Mouse (Mus musculus) adrenal gland, postnatal 25 days (tissue): ENCODE measurements at regions not wholly inside any gene's neighbourhood (a gene's known extent, or its start where the extent isn't known, plus 50 kb on each side); places are given as distances from the start of the nearest gene placed in this dataset.
A peak's percentile ranks its signal among the peaks of the same experiment; 100 is the strongest.

Experiments
- DNase-seq: peaks from one replicate; pipeline ENCODE4 v3.0.0; 2021; ENCODE audit warnings: mixed read lengths

DNA sequence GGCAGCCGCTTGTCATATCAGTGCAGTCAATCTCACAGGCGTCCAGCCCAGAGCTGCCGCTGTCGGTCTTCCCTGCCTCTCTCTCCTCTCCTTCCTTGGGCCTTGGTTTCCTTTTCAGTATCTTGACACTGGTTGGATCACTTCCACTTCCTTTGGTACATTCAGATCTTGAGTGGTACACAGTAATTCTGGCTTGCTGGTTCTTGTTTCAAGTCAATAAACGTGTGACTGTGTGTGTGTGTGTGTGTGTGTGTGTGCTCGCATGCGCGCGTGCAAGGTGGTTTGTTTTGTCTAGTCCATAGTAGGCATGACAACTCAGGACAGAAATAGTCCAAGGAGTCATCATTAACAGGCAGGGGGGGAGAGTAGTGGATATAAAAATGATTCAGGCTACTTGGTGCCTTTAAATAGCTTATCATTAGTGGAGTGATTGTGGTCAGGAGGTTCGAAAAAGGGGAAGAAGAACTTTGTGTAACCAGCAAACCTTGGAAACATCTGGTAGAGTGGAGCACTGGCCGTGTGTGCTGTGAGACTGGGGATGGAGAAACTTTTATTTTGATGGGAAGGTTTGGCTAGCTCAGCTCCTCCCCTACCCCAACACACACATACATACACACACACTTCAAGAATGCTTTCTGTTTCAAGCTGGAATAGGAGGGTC lies 117.1 kb upstream of the Serp2 start:
- DNase-seq, result no peak

DNA sequence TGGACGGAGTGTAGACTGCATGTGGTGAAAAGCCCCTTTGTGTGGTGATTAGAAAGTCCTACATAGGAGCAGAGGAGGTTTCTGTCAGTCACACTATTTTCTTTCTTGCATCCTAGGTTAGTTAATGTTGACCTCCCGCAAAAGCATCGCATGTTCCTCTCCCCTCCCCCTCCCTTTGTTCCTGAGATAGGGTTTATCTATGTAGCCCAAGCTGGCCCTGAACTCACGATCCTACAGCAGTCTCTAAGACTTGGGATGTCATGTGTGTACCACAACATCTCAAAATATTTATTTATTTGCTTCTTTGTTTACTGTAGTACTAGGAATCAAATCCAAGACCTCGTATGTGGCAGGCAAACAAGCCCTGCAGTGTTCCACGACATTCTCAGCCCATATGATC lies 116.2 kb upstream of the Serp2 start:
- no peak for DNase-seq

DNA sequence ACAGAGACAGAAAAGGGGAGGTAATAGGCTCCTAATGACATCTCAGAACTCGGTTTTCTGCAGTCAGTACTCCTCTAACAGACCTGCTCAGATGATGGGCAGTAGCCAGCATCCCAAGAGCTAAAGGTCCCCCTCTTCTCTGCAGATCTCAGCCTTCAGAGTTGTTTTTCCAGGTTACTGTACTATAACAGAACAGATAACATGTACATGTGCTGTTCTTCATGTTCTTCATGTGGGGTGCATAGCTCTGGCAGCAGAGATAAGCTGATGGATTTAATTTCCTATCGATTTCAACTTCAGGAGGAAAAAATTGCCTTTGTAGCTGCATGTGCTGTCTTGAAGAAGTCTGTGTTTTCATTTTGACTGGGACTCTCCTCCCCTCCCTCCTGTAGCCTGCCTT lies 115.8 kb upstream of the Serp2 start:
- no peak for DNase-seq

DNA sequence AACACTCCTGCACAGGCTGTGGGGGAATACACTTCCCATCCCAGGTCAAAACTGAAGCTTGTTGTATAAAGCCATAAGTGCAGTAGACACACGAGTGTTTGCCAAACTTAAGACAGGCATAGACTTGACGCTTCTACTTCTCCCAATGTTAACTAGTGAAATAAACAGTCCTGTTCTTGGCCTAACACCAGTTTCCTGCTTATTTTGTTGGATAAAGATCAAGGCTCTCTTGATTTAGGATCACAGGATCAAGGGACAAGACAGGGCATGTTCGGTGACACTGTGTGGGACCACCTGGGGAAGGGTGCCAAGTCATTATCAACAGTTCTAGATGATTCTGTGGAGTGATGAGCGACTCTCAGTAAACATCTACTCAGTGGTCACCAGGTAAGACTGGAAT lies 114.3 kb upstream of the Serp2 start:
- no peak for DNase-seq

DNA sequence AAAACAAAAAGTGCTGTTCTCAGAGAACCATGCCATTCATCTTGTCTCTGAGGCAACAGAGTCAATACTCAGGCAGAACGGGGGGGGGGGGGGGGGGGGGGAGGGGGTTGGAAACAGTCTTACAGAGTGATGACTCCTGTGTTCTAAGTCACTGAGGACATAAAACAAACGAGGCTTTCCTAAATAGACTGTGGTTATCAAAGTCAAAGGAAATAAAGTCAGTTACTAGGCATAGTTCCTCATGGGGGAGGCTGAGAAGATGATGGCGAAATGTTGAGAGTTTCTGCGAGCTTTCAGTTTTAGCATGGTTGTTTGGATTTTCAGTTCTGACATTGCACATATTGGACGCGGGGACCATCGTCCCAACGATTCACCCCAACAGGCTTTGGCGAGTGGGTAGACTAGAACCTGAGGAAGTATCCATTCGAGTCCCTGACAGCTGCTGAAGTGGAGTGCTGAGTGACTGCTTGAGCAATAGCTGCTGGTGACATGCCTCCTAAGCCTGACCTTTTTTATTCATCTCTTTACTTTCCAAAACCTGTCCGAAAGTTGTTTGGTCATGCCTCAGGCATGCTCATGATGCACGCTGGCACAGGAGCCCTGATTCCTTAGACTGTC lies 109.2 kb upstream of the Serp2 start:
- DNase-seq, result no peak

DNA sequence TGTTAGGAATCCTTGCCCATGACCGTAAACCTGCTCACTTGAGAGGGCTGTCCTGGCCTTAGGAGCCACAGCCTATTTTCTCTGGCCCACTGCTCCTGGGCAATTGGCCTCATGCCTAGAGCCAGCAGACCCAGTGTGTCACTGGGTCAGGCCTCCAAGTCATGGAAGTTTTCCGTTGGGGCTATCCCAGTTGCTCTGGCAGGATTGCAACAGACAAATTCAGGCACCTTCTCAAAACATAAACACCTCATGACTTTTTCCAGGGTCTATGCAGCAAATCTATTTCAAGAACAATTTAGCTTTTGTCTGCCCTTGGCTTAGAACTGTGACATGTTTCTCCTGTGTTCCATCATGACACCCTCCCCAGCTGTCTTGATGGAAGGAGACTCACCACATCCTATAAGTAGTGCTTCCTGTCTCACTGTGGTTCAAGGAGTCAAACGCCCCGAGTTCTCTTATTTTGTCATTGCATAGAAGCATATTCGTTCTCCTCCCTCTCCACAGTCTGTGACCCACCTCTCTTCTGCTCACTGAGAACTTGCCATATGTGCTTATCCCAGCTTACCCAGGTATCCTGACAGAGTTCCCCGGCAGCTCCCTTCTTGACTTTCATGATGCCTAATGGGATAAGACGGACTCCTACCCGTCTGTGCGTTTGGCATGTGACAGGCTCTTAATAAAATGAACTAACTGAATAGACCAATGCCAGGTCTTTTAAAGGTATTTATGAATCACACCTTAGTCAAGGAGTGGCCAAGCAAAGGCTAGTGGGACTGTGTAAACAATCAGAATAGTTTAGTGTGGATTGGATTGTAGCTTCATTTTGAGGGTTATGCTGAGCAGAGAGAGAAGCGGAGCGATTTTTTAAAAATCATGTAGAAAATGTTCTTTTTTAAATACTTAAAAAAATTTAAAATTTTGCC lies 108.2 kb upstream of the Serp2 start:
- peak; percentile 17 for DNase-seq

DNA sequence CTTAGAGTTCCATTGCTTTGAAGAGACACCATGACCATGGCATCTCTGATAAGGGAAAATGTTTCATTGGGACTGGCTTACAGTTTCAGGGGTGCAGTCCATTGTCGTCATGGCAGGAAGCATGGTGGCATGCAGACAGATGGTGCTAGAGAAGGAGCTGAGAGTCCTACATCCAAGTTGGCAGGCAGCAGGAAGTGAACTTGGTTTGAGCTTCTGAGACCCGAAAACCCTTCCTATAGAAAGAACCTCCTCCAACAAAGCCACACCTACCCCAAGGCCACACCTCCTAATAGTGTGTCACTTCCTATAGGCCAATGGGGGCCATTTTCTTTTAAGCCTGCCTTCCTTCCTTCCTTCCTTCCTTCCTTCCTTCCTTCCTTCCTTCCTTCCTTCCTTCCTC lies 107.1 kb upstream of the Serp2 start:
- DNase-seq, result no peak

DNA sequence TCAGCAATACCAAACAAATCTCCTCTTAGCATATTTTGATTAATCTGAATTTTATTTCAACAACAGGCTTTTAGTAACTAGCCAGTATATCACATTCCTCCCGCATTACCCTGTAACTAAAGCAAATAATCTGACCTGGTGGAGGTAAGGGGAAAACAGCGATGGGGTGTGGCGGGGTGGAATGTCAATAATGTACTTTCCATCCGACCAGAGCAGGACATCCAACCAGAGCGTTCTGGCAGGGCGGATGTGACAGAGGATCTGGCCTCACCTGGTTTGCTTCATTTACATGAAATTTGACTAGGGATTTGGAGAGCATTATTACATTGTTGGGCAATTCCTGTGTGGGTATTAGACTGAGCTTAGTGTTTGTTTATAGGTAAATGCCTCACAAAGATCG lies 106.2 kb upstream of the Serp2 start:
- DNase-seq, result no peak

DNA sequence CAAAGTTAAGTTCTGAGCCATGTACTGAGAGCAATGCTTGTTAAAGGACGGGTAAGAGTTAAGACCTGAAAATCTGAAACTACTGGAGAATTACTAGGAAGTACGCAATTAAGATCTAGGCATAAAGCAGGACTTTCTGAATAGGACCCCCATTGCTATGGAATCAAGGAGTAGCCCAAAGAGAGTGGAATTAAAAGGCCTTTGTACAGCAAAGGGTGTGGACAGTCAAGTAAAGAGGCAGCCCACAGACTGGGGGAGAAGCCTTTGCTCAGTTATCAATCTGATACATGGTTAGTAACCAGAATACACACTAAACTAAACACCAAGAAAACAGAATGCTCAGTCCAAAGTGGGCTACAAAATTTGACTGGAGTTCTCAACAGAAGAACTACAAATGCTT lies 104.2 kb upstream of the Serp2 start:
- no peak for DNase-seq

DNA sequence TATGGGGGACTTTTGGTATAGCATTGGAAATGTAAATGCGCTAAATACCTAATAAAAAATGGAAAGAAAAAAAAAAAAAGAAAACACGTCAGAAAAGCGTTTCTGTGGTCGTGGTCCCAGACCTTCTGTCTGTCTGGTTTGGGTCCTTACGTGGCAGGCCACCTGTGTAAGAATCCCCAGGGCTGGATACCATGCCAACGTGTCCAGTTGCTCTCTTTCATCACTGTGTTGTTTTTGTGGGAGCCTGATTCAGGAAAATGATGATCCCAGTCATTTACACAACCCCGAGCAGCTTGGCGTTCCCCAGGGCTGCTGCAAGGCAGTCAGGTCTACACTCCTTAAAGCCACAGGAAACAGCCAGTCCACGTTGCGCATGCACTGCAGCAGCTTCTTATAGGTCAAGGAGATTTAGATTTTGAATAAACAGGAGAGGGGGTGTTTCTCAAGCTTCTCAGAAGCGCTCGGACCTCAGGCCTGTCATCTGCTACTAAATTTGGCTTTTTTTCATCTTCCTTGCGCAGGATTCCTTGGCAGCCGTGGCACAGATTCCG lies 102.3 kb upstream of the Serp2 start:
- peak; percentile 23 for DNase-seq

DNA sequence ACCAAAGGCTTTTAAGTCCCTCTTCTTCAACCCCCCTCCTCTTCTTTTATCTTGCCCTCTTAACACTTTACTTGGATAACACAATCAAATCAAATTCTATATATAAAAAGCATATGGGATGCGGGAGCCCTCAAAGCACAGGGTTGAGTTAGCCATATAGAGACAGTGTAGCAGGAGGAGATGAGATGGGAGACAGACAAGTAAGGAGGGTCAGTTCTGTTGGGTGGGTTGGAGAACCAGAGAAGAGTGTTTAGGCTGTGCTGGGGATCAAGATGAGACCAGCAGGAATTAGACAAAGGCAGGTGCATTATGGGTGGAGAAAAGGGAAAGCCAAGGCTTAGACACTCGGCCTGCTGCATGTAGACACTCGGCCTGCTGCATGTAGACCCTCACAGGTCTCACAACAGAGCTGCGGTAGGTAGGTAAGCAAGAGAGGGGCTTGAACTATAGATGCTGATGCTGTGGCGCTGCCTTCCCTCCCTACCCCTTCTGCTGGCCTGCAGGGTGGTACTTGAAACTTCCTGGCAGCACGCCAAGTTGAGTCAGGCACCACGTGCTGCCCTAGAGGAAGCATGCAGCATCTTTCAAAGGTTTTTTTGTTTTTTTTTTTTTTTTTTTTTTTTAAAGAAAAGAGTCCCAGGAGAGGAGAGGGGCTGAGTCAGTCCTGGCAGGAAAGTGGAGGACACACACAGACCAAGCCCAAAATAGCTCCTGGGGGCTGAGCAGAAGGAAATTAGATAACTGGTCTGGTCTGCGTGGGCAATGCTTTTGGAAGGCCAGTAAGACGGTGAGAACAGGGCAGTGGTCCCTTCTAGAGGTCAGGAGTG lies 101.3 kb upstream of the Serp2 start:
- DNase-seq, result peak; percentile 76

DNA sequence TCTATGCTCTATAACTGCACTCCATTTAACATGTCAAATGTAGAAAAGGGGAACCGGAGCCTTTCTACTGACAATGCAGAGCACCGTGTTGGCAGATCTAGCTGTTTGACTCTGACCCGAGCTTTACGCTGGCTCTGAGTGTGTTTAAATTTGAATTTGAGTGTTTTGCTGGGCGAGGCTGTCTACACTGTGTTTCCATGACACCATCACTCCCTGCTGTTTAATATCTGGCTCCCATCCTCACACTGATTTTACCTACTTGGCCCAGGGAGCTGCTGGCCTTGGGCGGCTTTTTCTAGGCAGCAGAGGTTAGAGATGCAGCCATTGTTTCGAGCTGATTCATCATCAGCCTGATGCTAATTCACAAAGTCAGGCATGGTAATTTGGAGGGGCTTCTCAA lies 100.7 kb upstream of the Serp2 start:
- DNase-seq, result no peak

DNA sequence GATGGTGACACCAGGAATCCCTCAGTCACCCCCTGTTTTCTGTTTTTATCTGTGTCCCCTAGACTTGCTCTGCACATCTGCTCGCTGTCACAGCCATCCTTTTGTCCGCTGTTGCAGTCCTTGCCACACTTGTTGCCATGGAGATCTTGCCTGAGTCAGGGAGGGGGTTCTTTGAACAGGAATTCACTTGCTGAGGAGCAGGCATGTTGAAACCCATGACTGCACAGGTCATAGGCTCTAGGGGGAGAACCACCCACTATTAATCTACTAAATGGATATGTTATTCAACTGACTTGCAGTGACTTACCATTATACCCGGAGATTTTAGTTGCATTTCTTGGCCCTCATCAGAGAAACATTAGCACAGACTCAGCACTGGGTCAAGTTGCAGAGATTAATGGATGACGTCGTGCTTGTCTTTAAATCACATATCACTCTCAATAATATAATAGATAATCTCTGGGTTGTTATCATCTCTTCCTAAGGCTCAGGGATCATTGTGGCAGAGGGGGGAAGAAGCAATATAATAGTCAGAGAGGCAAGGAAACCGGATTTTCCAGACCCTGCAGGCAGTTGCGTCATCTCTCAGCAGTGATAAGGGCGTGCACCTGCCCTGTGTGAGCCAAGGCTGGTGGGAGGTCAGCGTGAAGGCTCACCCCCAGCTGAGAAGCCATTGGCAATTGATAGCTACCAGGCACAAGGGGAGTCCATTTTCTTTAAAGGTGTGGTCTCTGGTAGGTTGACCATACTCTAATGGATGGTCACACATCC lies 95.9 kb upstream of the Serp2 start:
- DNase-seq, result no peak

DNA sequence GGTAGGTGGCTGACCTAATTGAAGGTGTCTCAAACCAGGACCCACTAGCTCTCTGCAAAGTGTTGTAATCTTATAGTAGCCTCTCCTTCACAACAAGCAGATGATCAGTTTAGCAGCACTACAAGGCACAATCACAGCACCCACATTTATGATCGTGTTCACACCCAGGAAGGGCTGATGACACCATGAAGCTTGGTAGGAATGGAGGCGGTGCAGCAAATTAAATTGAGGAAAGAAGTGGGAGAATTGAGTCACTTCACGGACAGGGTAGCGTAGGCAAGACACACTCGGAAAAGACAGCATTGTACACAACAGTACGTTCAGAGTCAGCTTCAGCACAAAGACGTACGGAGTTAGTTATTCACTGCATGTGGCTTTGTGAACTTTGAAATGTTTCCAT lies 94.4 kb upstream of the Serp2 start:
- no peak for DNase-seq

DNA sequence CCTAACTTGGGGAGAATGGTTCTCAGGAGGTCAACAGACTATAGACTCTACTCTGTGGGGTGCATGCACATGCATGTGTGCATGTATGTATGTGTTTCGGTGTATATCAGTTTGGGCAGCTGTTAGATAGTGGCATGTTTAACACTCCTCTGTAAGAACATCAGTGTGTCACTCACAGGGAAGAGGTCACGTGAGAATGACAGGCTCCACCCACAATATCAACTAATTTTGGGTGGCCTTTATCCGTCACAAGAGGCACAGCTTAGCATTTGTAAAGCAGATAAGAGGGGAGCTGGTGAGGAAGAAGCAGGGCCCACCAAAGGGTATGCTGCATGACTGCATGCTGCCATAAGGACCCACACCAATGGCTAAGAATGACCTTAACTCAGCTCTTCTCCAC lies 93.2 kb upstream of the Serp2 start:
- no peak for DNase-seq

DNA sequence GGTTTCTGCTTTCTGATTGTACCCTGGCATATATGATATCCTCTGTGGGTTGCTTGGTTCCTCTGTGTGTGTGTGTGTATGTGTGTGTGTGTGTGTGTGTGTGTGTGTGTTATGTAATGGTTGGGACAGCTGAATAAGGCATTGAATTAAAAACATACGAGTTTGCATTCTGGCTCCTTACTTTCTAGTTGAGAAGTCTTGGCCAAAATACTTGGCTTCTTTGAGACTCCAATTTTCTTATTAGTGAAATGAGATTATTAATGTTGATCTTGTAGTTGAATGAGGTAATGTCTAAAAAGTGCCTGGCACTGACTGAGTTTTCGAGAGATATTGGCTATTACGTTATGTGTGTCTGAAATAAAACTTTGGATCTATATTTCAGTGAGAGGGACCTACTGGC lies 88.0 kb upstream of the Serp2 start:
- DNase-seq, result no peak

DNA sequence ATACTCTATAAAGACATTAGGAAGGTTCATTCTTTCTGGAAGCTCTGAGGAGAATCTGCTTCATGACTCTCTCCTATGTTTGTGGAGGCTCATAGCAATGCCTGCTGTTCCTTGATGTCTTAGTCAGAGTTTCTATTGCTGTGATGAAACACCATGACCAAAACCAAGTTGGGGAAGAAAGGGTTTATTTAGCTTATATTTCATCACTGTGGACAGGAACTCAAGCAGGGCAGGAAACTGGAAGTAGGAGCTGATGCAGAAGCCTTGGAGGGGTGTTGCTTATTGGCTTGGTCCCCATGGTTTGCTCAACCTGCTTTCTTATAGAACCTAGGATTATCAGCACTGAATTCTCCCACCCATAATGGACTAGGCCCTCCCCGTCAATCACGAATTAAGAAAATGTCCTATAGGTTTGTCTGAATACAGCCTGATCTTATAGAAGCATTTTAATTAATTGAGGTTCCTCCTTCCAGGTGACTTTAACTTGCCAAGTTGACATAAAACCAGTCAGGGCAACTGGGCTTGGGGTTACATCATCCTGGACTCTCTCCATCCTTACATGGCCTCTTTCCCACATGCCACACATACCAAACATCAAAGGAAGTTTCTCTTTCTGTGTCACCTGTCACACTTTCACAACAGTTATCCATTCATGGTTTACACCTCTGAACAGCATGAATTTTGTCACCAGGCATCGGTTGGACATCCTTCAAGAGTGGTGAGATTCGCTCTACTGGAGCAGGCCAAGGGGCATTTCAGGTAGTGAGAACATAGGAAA lies 85.3 kb upstream of the Serp2 start:
- no peak for DNase-seq

DNA sequence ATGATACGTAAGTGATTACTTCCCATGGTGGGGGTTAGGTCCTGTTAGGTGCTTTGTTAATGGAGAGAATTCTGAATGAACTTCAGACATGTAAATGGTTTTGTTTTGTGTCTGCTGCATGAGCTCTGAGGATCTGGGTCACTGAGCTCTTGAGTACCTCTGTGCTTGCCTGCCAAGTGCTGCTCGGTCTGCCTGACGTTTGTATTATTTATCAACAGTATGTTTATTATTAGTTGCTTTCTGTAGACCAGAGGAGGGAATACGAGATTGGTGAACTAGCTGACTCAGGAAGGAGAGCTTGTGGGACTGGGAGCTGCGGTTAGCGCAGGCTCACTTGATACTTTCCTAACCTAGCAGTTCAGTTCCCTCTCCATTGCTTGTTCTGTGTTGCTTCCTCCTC lies 76.5 kb upstream of the Serp2 start:
- DNase-seq, result no peak

DNA sequence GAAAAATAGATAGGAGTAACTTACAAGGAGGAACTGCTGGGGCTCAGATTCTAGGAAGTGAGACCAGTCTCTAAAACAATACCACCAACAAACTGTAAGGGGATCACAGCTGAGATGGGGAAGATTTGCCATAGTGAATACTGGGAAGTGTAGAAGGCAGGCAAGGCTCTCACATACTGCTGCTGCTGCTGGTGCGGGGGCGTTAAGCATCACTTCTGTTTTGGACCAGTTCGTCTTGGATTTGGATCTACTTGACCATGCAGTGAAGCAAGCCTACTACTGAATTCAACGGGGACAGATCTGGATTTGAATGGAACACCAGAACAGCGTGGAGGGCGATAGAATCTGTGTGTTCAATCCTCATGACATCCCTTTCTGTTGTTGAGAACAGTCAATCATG lies 76.1 kb upstream of the Serp2 start:
- DNase-seq, result no peak

DNA sequence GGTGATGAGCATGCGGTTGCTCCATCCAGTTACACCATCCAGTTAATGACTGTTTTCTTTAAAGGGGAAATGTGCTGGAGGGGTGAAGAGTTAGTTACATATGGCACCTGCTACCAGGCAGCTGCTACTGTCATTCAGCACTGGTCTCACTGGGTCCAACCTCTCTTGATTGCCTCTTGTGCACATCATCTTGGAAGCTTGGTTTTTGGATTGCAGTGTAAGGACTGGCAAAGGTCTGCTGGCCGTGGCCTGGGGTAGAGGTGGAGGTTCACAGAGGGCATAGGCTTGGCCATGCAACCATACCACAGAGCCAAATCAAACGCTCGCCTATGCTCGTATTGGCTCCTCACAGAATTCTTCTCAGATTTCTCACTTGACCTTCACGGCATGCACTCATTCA lies 75.1 kb upstream of the Serp2 start:
- DNase-seq, result no peak

DNA sequence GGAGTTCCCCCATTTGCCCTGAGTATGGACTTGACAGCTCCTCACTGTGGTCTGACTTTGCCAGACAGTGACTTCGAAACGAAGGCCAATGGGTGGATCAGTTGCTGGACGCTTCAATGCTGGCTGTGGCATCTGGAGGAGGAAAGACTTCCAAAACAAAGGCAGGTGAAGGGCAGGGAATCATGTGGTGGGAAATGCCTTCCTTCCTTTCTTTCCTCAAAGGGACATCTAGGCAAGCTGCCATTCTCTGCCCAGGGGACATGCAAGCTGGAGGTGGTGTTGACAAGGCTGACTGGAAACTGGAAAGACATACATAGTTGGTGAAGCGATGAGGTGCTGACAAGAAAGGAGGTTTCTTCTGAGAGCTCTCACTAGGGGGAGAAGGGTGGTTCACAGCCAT lies 74.5 kb upstream of the Serp2 start:
- DNase-seq, result no peak
